Mouse (Mus musculus) spleen, adult 2 months (tissue): Measurements from ENCODE around the gene Zfp935.
"Not testable (repeated sequence)": the region's sequence is repeated elsewhere in the genome, so short reads cannot be mapped to it uniquely, and the experiment has no call there.

Experiments used
- CTCF ChIP-seq: fragments of 200-500 bp; IDR thresholded peaks from 2 replicates; pipeline ENCODE4 v1.5.1; 2011; ENCODE audit warnings: mild to moderate bottlenecking, inconsistent platforms; ENCODE audit not compliant: insufficient read depth, insufficient read length, insufficient replicate concordance; ENCODE audit errors: extremely low read depth
- POLR2A ChIP-seq: fragments of 200-500 bp; IDR thresholded peaks from 2 replicates; pipeline ENCODE4 v1.6.1; 2011; ENCODE audit warnings: low read depth, low read length, inconsistent platforms

- not testable (repeated sequence) for TF ChIP-seq POLR2A, CTCF
These were observed 91.6 kb downstream of the Zfp935 start, which contains the start of gene Gm49359 for GRCm38 (mm10) chr13:62466424-62467334.
